Mouse (Mus musculus) neural tube, embryonic 11.5 days (tissue): ENCODE results near the gene Gm4869. TPM values are rescaled to one million over a fixed set of nuclear protein-coding genes. Genes with fewer than 3 reads are reported as not detected.

ENCODE experiments used
- ATAC-seq: fragments of 200-750 bp; cut with Nextera tagmentation; 2 replicates; pipeline ENCODE4 v1.8.0; 2017; ENCODE audit warnings: moderate number of reproducible peaks, mild to moderate bottlenecking, moderate TSS enrichment, moderate library complexity; ENCODE audit not compliant: insufficient read depth, low FRiP score, low TSS enrichment
- DNase-seq: peaks from one replicate; pipeline ENCODE4 v3.0.0-alpha.2; 2015; ENCODE audit warnings: low spot score
- H3K27ac ChIP-seq: fragments of 300-500 bp; sonication (generic); 2 replicates; pipeline ENCODE4 v1.5.1; 2014; ENCODE audit warnings: low read depth, mild to moderate bottlenecking, low read length
- H3K27me3 ChIP-seq: fragments of 300-500 bp; sonication (generic); 2 replicates; pipeline ENCODE4 v1.6.1; 2014; ENCODE audit warnings: mild to moderate bottlenecking, low read length, mixed read lengths; ENCODE audit not compliant: control insufficient read depth, insufficient read depth
- H3K36me3 ChIP-seq: fragments of 300-500 bp; sonication (generic); 2 replicates; pipeline ENCODE4 v1.6.1; 2014; ENCODE audit warnings: mild to moderate bottlenecking, low read length, moderate library complexity, mixed read lengths; ENCODE audit not compliant: control insufficient read depth, insufficient read depth
- H3K4me1 ChIP-seq: fragments of 300-500 bp; sonication (generic); 2 replicates; pipeline ENCODE4 v1.6.1; 2014; ENCODE audit warnings: low read length, mixed read lengths; ENCODE audit not compliant: control insufficient read depth, insufficient read depth
- H3K4me2 ChIP-seq: fragments of 300-500 bp; sonication (generic); 2 replicates; pipeline ENCODE4 v1.6.1; 2014; ENCODE audit warnings: low read depth, mild to moderate bottlenecking, moderate library complexity
- H3K4me3 ChIP-seq: fragments of 300-500 bp; sonication (generic); 2 replicates; pipeline ENCODE4 v1.5.1; 2014; ENCODE audit warnings: low read depth, low read length
- H3K9ac ChIP-seq: fragments of 300-500 bp; sonication (generic); 2 replicates; pipeline ENCODE4 v1.6.1; 2014; ENCODE audit warnings: mild to moderate bottlenecking, low read length
- H3K9me3 ChIP-seq: fragments of 300-500 bp; sonication (generic); 2 replicates; pipeline ENCODE4 v1.6.1; 2016; ENCODE audit warnings: low read length; ENCODE audit not compliant: control insufficient read depth
- WGBS: fragments of 180-500 bp; shearing (Covaris S2); extraction: QIAGEN DNeasy Blood & Tissue Kit; methylation state at CpG from one replicate; pipeline ENCODE4 v1.1.7; 2014; 5-methylcytosine and 5-hydroxymethylcytosine counted together
- polyA plus RNA-seq: library from polyadenylated mRNA; unstranded; fragments of >200 nt; fragmentation: Nextera tagmentation; extraction: Ambion mirVana; gene quantifications from 2 replicates; pipeline ENCODE4 v1.2.1, GENCODE M21; 2014

Gm4869 gene
- polyA plus RNA-seq, 1 experiment from 2014 or later: not detected

GRCm38 (mm10) chr5:140509204-140509603 lies 63.8 kb downstream of the Gm4869 start:
- no peaks in the 10 kb centered on the region for H3K9me3 ChIP-seq
- H3K27me3 ChIP-seq: no peaks in the 10 kb centered on the region
- ATAC-seq (no peak), DNase-seq (no peak)
- H3K27ac ChIP-seq: no peak overlapping the region
- whole genome bisulfite sequencing: 48% methylated on average over 9 of the region's 9 CpGs
- no peaks in the 10 kb centered on the region for H3K36me3 ChIP-seq
- peaks cover 16% of the 10 kb centered on the region for H3K4me1 ChIP-seq
- H3K4me3 ChIP-seq: no peak overlapping the region
- no peak overlapping the region for H3K4me2 ChIP-seq
- H3K9ac ChIP-seq: no peak overlapping the region

GRCm38 (mm10) chr5:140510012-140511000 lies 64.9 kb downstream of the Gm4869 start:
- DNase-seq: no peak
- no peak overlapping the region for H3K4me3 ChIP-seq
- no peaks in the 10 kb centered on the region for H3K9me3 ChIP-seq
- no peaks in the 10 kb centered on the region for H3K27me3 ChIP-seq
- H3K4me2 ChIP-seq: no peak overlapping the region
- WGBS: 54% methylated on average over 27 of the region's 27 CpGs
- no peak overlapping the region for H3K27ac ChIP-seq
- H3K36me3 ChIP-seq: no peaks in the 10 kb centered on the region
- H3K9ac ChIP-seq: no peak overlapping the region
- peaks cover 10% of the 10 kb centered on the region for H3K4me1 ChIP-seq
- no peak for ATAC-seq

GRCm38 (mm10) chr5:140513921-140514320 lies 68.5 kb downstream of the Gm4869 start:
- Histone ChIP-seq H3K9ac (no peak overlapping the region), H3K36me3 (no peaks in the 10 kb centered on the region), H3K4me2 (no peak overlapping the region), H3K9me3 (no peaks in the 10 kb centered on the region), H3K4me3 (no peak overlapping the region), H3K4me1 (peaks cover 4% of the 10 kb centered on the region; the same call in 1 of the 2 replicates), H3K27ac (no peak overlapping the region), H3K27me3 (no peaks in the 10 kb centered on the region)
- DNase-seq (no peak), ATAC-seq (no peak)
- 74% methylated on average over 8 of the region's 8 CpGs for WGBS

GRCm38 (mm10) chr5:140514799-140515486 lies 69.5 kb downstream of the Gm4869 start:
- WGBS: 51% methylated on average over 7 of the region's 7 CpGs
- DNase-seq (no peak), ATAC-seq (no peak)
- no peak overlapping the region for H3K4me3 ChIP-seq
- H3K36me3 ChIP-seq: no peaks in the 10 kb centered on the region
- no peak overlapping the region for H3K9ac ChIP-seq
- H3K4me1 ChIP-seq: no peaks in the 10 kb centered on the region; the same call in 1 of the 2 replicates
- no peak overlapping the region for H3K4me2 ChIP-seq
- no peak overlapping the region for H3K27ac ChIP-seq
- no peaks in the 10 kb centered on the region for H3K27me3 ChIP-seq
- no peaks in the 10 kb centered on the region for H3K9me3 ChIP-seq

- DNase-seq: no peak
- no peak for ATAC-seq
- no peaks in the 10 kb centered on the region for H3K27me3 ChIP-seq
- no peaks in the 10 kb centered on the region for H3K9me3 ChIP-seq
- no peak overlapping the region for H3K27ac ChIP-seq
- WGBS: 89% methylated on average over 21 of the region's 21 CpGs
- no peak overlapping the region for H3K4me2 ChIP-seq
- H3K4me3 ChIP-seq: no peak overlapping the region
- no peaks in the 10 kb centered on the region; the same call in 1 of the 2 replicates for H3K4me1 ChIP-seq
- H3K9ac ChIP-seq: no peak overlapping the region
- no peaks in the 10 kb centered on the region for H3K36me3 ChIP-seq
Observed at GRCm38 (mm10) chr5:140517159-140517920, 71.9 kb downstream of the Gm4869 start.

- WGBS: 92% methylated on average over 4 of the region's 4 CpGs
- no peak overlapping the region for H3K27ac ChIP-seq
- H3K4me2 ChIP-seq: no peak overlapping the region
- H3K4me3 ChIP-seq: no peak overlapping the region
- no peaks in the 10 kb centered on the region for H3K9me3 ChIP-seq
- no peaks in the 10 kb centered on the region; the same call in 1 of the 2 replicates for H3K4me1 ChIP-seq
- DNase-seq: no peak
- no peaks in the 10 kb centered on the region for H3K27me3 ChIP-seq
- no peaks in the 10 kb centered on the region for H3K36me3 ChIP-seq
- no peak for ATAC-seq
- no peak overlapping the region for H3K9ac ChIP-seq
Observed at GRCm38 (mm10) chr5:140517921-140518230, 72.4 kb downstream of the Gm4869 start.

- Histone ChIP-seq H3K27ac (no peak overlapping the region), H3K4me3 (no peak overlapping the region), H3K9ac (no peak overlapping the region), H3K36me3 (peaks cover 3% of the 10 kb centered on the region; the same call in 1 of the 2 replicates), H3K4me2 (no peak overlapping the region), H3K9me3 (no peaks in the 10 kb centered on the region), H3K4me1 (no peaks in the 10 kb centered on the region), H3K27me3 (no peaks in the 10 kb centered on the region)
- ATAC-seq: no peak
- 79% methylated on average over 1 of the region's 1 CpGs for WGBS
- no peak for DNase-seq
Observed at GRCm38 (mm10) chr5:140521196-140521595, 75.8 kb downstream of the Gm4869 start.

GRCm38 (mm10) chr5:140526754-140527153 lies 81.3 kb downstream of the Gm4869 start:
- WGBS: 85% methylated on average over 2 of the region's 2 CpGs
- H3K27ac ChIP-seq: no peak overlapping the region
- H3K36me3 ChIP-seq: peaks cover 4% of the 10 kb centered on the region; the same call in 1 of the 2 replicates

More at GRCm38 (mm10) chr5:140526754-140527153, 81.3 kb downstream of the Gm4869 start:
- Histone ChIP-seq H3K9me3 (no peaks in the 10 kb centered on the region), H3K27me3 (no peaks in the 10 kb centered on the region), H3K9ac (no peak overlapping the region), H3K4me1 (no peaks in the 10 kb centered on the region), H3K4me2 (no peak overlapping the region), H3K4me3 (no peak overlapping the region)
- DNase-seq: no peak
- no peak for ATAC-seq
